Mouse (Mus musculus): ENCODE measurements around the gene Olfr772. TPM values are rescaled to one million over a fixed set of nuclear protein-coding genes. Genes with fewer than 3 reads are reported as not detected.
"Not testable (repeated sequence)": the region's sequence is repeated elsewhere in the genome, so short reads cannot be mapped to it uniquely, and the experiment has no call there.

The Olfr772 gene
- not detected in 2 replicates for total RNA-seq (2021)
- long read RNA-seq, result 0 reads

DNA sequence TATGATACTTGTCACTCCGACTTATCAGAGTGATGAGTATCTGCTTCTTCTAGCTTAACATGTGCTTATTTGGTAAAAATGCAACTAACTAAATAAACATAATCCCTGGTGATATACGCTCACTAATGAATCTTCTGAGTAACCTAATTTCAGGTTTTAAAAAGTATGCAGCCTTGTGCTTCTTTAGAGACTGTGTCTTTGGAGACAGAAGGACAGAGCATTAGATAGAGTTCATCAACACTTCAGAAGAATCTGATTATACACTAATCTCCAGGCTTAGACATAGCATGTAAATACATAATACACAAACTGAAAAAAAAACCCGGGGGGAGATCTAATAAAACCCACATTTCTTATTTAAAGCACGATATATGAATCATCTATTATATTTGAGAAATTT, at the start of gene Olfr772:
Gene Olfr772, minus strand, starts transcription at position 101 of the 400 bp plus-strand sequence.
- not testable (repeated sequence) for DNase-seq

DNA sequence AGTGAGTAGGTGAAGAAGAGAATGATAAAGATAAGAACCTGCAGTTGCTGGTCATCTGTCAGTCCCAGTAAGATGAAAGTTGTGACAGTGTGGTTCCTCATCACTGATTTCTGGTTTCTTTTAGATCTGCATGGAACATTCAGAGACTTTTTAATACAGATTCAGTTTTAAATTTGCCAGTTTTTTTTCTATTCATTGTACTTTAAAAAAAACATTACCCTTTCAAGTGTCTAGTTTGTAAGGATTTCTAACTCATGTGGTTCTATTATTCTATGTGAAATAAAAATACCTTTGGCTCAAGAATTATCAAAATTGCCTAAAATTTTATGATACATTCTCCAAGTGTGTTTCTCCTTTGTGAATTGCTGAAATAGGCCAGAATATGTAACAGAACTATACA, 9.6 kb upstream of the Olfr772 start, which contains the start of gene Olfr773:
Gene Olfr773, minus strand, starts transcription at position 101 of the 400 bp plus-strand sequence.
- not testable (repeated sequence) for DNase-seq

DNA sequence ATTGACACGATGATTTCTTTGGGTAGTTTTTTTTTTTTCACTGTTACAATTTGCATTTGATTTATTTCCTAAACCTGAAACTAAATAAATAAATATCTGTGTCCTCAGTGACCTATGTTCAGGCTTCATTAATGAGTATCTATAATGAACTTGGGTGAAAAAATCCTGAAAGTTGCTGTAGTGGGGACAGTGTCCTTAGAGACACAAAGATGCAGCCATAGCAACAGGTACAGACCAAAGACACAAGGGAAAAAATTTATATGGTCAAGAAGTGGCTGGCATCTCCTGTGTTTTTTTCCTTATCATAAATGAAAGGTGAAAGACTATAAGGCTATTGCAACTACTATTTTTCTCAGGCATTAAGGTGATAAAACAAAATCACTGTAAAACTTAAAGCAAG, 13.1 kb downstream of the Olfr772 start, which contains the start of gene Olfr771:
Gene Olfr771, minus strand, starts transcription at position 101 of the 400 bp plus-strand sequence.
- DNase-seq, result no peak

DNA sequence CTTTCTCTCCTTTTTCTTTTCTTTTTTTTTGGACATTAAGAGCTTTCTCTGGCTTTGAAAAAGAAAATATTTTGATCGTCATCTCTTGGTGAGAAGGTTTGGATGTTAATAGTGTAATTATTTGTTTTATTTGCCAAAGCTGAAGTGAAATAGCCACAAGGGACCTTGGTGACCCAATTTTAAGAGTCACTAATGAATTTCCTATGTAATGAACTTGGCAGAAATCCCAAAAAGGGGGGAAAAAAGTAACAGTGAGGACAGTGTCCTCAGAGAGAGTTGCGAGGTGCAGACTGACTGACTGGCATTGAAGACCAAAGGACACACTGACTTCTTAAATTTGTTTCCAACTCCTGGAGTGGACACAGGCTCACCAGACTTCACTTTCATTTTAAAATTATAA, 38.8 kb downstream of the Olfr772 start, which contains the start of gene Olfr770:
Gene Olfr770, minus strand, starts transcription at position 101 of the 400 bp plus-strand sequence.
- DNase-seq, result no peak

Other genes with a start within 250 kb of the Olfr772 start
- 9.6 and 10.2 TPM in 2 replicates for gene Itga7, start 244.1 kb downstream of the Olfr772 start, total RNA-seq (2021)
- gene Mettl7b, start 216.9 kb downstream of the Olfr772 start, total RNA-seq (2021), result 5.7 TPM in 1 of 2 replicates, not detected in the other
- gene Olfr9, start 188.5 kb downstream of the Olfr772 start, total RNA-seq (2021), result not detected in 2 replicates
- not detected in 2 replicates for gene Olfr763, start 167.1 kb downstream of the Olfr772 start, total RNA-seq (2021)
- not detected in 2 replicates for gene Olfr764-ps1, start 138.0 kb downstream of the Olfr772 start, total RNA-seq (2021)
- gene Olfr765, start 127.9 kb downstream of the Olfr772 start, total RNA-seq (2021), result not detected in 2 replicates
- gene Olfr766-ps1, start 108.9 kb downstream of the Olfr772 start, total RNA-seq (2021), result not detected in 2 replicates
- not detected in 2 replicates for gene Olfr767, start 95.0 kb downstream of the Olfr772 start, total RNA-seq (2021)
- not detected in 2 replicates for gene Olfr768, start 78.5 kb downstream of the Olfr772 start, total RNA-seq (2021)
- not detected in 2 replicates for gene Olfr769, start 60.1 kb downstream of the Olfr772 start, total RNA-seq (2021)
- not detected in 2 replicates for gene Olfr770, start 38.9 kb downstream of the Olfr772 start, total RNA-seq (2021)
- gene Olfr771, start 13.2 kb downstream of the Olfr772 start, total RNA-seq (2021), result not detected in 2 replicates
- not detected in 2 replicates for gene Olfr773, start 9.5 kb upstream of the Olfr772 start, total RNA-seq (2021)
- gene Olfr774, start 58.3 kb upstream of the Olfr772 start, total RNA-seq (2021), result not detected in 2 replicates
- gene Olfr775, start 70.5 kb upstream of the Olfr772 start, total RNA-seq (2021), result not detected in 2 replicates
- gene Olfr776, start 81.2 kb upstream of the Olfr772 start, total RNA-seq (2021), result not detected in 2 replicates
- not detected in 2 replicates for gene Olfr777, start 93.6 kb upstream of the Olfr772 start, total RNA-seq (2021)
- not detected in 2 replicates for gene Olfr780, start 140.2 kb upstream of the Olfr772 start, total RNA-seq (2021)
- gene Olfr781, start 150.9 kb upstream of the Olfr772 start, total RNA-seq (2021), result not detected in 2 replicates
- gene Olfr782, start 170.9 kb upstream of the Olfr772 start, total RNA-seq (2021), result not detected in 2 replicates
- gene Olfr784, start 206.2 kb upstream of the Olfr772 start, total RNA-seq (2021), result not detected in 2 replicates
- gene Olfr785, start 227.5 kb upstream of the Olfr772 start, total RNA-seq (2021), result not detected in 2 replicates
- not detected in 2 replicates for gene Olfr786, start 249.4 kb upstream of the Olfr772 start, total RNA-seq (2021)

Data from adrenal gland, postnatal 25 days (tissue).